Mouse (Mus musculus) embryonic facial prominence, embryonic 12.5 days (tissue): ENCODE data around the gene Slc35a1. TPM values are rescaled to one million over a fixed set of nuclear protein-coding genes. Genes with fewer than 3 reads are reported as not detected.
A peak's percentile ranks its signal among the peaks of the same experiment; 100 is the strongest.

Source experiments
- ATAC-seq: fragments of 200-750 bp; cut with Nextera tagmentation; 2 replicates; pipeline ENCODE4 v1.8.0; 2017; ENCODE audit not compliant: insufficient number of reproducible peaks, insufficient read depth, low FRiP score, low TSS enrichment
- H3K27ac ChIP-seq: fragments of 300-500 bp; sonication (generic); 2 replicates; pipeline ENCODE4 v1.5.1; 2016; ENCODE audit warnings: mild to moderate bottlenecking
- H3K27me3 ChIP-seq: fragments of 300-500 bp; sonication (generic); 2 replicates; pipeline ENCODE4 v1.6.1; 2016; ENCODE audit warnings: mild to moderate bottlenecking, moderate library complexity
- H3K36me3 ChIP-seq: fragments of 300-500 bp; sonication (generic); 2 replicates; pipeline ENCODE4 v1.6.1; 2016; ENCODE audit warnings: mild to moderate bottlenecking
- H3K4me1 ChIP-seq: fragments of 300-500 bp; sonication (generic); 2 replicates; pipeline ENCODE4 v1.6.1; 2016
- H3K4me2 ChIP-seq: fragments of 300-500 bp; sonication (generic); replicated peaks from 2 replicates; pipeline ENCODE4 v1.6.1; 2016; ENCODE audit warnings: mild to moderate bottlenecking, moderate library complexity
- H3K4me3 ChIP-seq: fragments of 300-500 bp; sonication (generic); 2 replicates; pipeline ENCODE4 v1.5.1; 2016; ENCODE audit warnings: mild to moderate bottlenecking
- H3K9ac ChIP-seq: fragments of 300-500 bp; sonication (generic); 2 replicates; pipeline ENCODE4 v1.6.1; 2016; ENCODE audit warnings: mild to moderate bottlenecking, moderate library complexity
- H3K9me3 ChIP-seq: fragments of 300-500 bp; sonication (generic); 2 replicates; pipeline ENCODE4 v1.6.1; 2016; ENCODE audit warnings: mild to moderate bottlenecking, moderate library complexity
- WGBS: fragments of 180-500 bp; shearing (Covaris S2); methylation state at CpG from one replicate; pipeline ENCODE4 v1.1.7; 2016; 5-methylcytosine and 5-hydroxymethylcytosine counted together
- polyA plus RNA-seq: library from polyadenylated mRNA; unstranded; fragments of >200 nt; fragmentation: Nextera tagmentation; extraction: Ambion mirVana; gene quantifications from 2 replicates; pipeline ENCODE4 v1.2.1, GENCODE M21; 2016

Slc35a1 gene
- polyA plus RNA-seq, 1 experiment from 2014 or later: 57.8 TPM

DNA sequence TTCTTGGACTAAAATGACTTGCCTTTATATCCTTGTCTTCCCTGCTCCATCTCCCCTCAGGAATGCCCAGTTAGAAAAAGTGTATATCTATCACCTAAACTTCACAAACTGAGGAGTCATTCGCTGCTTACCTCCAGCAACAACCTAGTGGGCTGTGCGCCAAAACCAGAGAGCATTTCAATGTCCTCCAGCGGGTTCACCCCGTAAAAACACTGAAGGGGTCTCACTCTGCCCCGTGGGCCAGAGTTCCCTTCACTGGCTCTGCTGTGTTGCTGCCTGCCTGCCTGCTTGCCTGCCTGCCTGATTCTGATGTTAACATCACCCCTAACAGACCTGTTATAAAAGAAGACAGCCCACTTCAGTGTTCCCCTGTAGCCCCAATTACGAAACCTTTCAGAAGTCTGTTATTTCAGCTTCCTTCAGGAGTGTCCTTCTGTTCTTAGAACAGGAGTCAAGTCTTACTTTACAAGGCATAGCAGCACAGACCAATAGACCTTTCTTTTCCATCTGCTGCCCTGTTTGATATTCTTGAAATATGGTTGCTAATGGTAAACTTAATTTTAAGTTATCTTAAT is 73.6 kb downstream of the Slc35a1 start:
- peak overlapping the region; percentile 66 for H3K9ac ChIP-seq
- H3K4me3 ChIP-seq: peak overlapping the region; percentile 83
- no peaks in the 10 kb centered on the region for H3K27me3 ChIP-seq
- peaks cover 16% of the 10 kb centered on the region for H3K4me1 ChIP-seq
- H3K27ac ChIP-seq: no peak overlapping the region
- 0 out of 2 replicates have a peak, but pooled peaks cover 5% of the 10 kb centered on the region for H3K36me3 ChIP-seq
- H3K4me2 ChIP-seq: peak overlapping the region; percentile 92
- WGBS: 75% methylated on average over 6 of the region's 6 CpGs
- ATAC-seq: no peak
- no peaks in the 10 kb centered on the region for H3K9me3 ChIP-seq

Other genes starting within 250 kb of the Slc35a1 start
- gene Akirin2, start 136.5 kb downstream of the Slc35a1 start, polyA plus RNA-seq: 95.9 and 99.2 TPM in 2 replicates
- 105 and 111 TPM in 2 replicates for gene Orc3, start 72.5 kb downstream of the Slc35a1 start, polyA plus RNA-seq
- gene Rars2, start 72.5 kb downstream of the Slc35a1 start, polyA plus RNA-seq: 71.3 and 73.5 TPM in 2 replicates
- gene Cfap206, start 42.8 kb upstream of the Slc35a1 start, polyA plus RNA-seq: 0.47 and 0.50 TPM in 2 replicates
- gene Gm136, start 68.8 kb upstream of the Slc35a1 start, polyA plus RNA-seq: not detected in 2 replicates
- gene Smim8, start 91.0 kb upstream of the Slc35a1 start, polyA plus RNA-seq: 48.8 and 56.9 TPM in 2 replicates
- 26.9 and 27.9 TPM in 2 replicates for gene Zfp292, start 195.5 kb upstream of the Slc35a1 start, polyA plus RNA-seq
- 2.0 and 4.7 TPM in 2 replicates for gene Cga, start 206.3 kb upstream of the Slc35a1 start, polyA plus RNA-seq